Mouse (Mus musculus): ENCODE results near the gene Elane.

- no peak for TF ChIP-seq CTCF (IDR thresholded peaks at IDR 0.05; ENCODE audit: borderline replicate concordance, insufficient read depth, low read depth, low read length)
- peak; percentile 93 for TF ChIP-seq POLR2A (IDR thresholded peaks at IDR 0.05; ENCODE audit: borderline replicate concordance, insufficient read depth, low read length)
Measured at GRCm38 (mm10) chr10:79916808-79917531, 30.9 kb downstream of the Elane start, which contains the start of gene Kiss1r.
